ENCODE assay signal across 13 mouse cellular contexts in the genomic region with DNA sequence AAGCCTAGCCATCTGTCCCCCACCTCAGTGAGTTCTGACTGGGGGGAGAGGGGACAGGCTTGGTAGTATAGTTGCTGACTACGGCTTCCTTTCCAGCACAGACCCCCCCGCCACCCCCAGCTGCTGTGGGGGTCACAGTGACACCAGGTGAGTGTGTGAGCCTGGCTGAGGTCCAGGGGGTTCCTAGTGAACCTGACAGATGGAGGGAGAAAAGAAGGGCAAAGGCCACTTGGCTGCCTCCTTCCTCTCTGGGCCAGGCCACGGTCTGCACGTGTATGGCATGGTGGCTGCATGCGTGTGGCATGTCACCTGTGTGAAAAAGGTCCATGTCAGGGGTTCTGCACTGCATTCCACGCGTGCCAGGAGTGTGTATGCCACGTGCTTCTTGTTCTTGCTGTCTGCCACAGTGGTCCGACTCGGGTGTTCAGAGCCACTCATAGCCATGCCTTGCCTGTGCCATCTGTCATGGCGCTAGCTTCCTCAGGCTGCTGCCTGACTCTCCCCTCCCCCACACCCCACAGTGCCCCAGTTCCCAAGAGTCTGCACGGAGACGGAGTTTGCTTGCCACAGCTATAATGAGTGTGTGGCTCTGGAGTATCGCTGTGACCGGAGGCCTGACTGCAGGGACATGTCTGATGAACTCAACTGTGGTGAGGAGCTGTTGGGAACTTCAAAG. TPM values are rescaled to one million over a fixed set of nuclear protein-coding genes. Genes with fewer than 3 reads are reported as not detected.
A peak's percentile ranks its signal among the peaks of the same experiment; 100 is the strongest.
DNase-seq lines count a peak whose midpoint lies in the region; ATAC-seq lines count a peak whose summit lies in the region.
"Had no signal": no experiment of that assay in that cellular context is flagged by ENCODE, and none has a peak within 500 bp of the region (broad histone marks: within the 10 kb centered on the region; RNA-seq: fewer than 3 reads in every experiment).

No protein-coding gene starts in this region.

- no peak overlapping the region for H3K4me3 ChIP-seq in midbrain, embryonic 10.5 days
- no peak overlapping the region for H3K4me3 ChIP-seq in midbrain, embryonic 11.5 days (ENCODE audit: low read depth, low read length)
- no peak overlapping the region for H3K4me3 ChIP-seq in forebrain, embryonic 13.5 days

- peak; percentile 42 to 60 for DNase-seq in adrenal gland, adult (ENCODE audit: inconsistent age in 2 of 2, low spot score in 1 of 2)
- DNase-seq in adrenal gland, postnatal 4 days (ENCODE audit: low spot score in 2 of 2), result no peak
- no peak for DNase-seq in midbrain, embryonic 10.5 days (ENCODE audit: low spot score)
- DNase-seq in midbrain, embryonic 11.5 days (ENCODE audit: low spot score, missing footprints), result no peak
- peak; percentile 25 to 59 for DNase-seq in kidney, postnatal 4 days
- no peak for DNase-seq in urinary bladder, postnatal 10 days (ENCODE audit: low spot score)
- no peak for DNase-seq in heart, adult 18-20 months
- DNase-seq: heart, postnatal 4 days; layer of hippocampus, postnatal 36 days; lung, adult 18-20 months had no signal

- 92% methylated on average over 15 of the region's 15 CpGs for WGBS in midbrain, embryonic 10.5 days
- WGBS in midbrain, embryonic 11.5 days, result 92% methylated on average over 15 of the region's 15 CpGs
- 79% methylated on average over 15 of the region's 15 CpGs for WGBS in forebrain, embryonic 13.5 days

- no peak for ATAC-seq in midbrain, embryonic 11.5 days (ENCODE audit: low FRiP score)
- peak; percentile 79 for ATAC-seq in forebrain, embryonic 13.5 days

- H3K4me1 ChIP-seq in midbrain, embryonic 10.5 days, result peaks cover 7% of the 10 kb centered on the region; the same call in 1 of the 2 replicates
- H3K4me1 ChIP-seq in midbrain, embryonic 11.5 days (ENCODE audit: control insufficient read depth, insufficient read depth, low read length), result no peaks in the 10 kb centered on the region
- H3K4me1 ChIP-seq in forebrain, embryonic 13.5 days, result peaks cover 14% of the 10 kb centered on the region

- no peaks in the 10 kb centered on the region for H3K27me3 ChIP-seq in midbrain, embryonic 10.5 days (ENCODE audit: low read depth, poor library complexity, severe bottlenecking)
- H3K27me3 ChIP-seq in midbrain, embryonic 11.5 days (ENCODE audit: control insufficient read depth, insufficient read depth, low read length), result no peaks in the 10 kb centered on the region
- H3K27me3 ChIP-seq in forebrain, embryonic 13.5 days, result no peaks in the 10 kb centered on the region

- no peak overlapping the region for H3K9ac ChIP-seq in midbrain, embryonic 11.5 days (ENCODE audit: low read length)
- H3K9ac ChIP-seq in forebrain, embryonic 13.5 days, result no peak overlapping the region

- no peaks in the 10 kb centered on the region for H3K9me3 ChIP-seq in midbrain, embryonic 10.5 days (replicated peaks)
- H3K9me3 ChIP-seq in midbrain, embryonic 11.5 days (ENCODE audit: control insufficient read depth, low read length), result no peaks in the 10 kb centered on the region
- no peaks in the 10 kb centered on the region for H3K9me3 ChIP-seq in forebrain, embryonic 13.5 days (replicated peaks)

- H3K27ac ChIP-seq in midbrain, embryonic 10.5 days (replicated peaks), result peak overlapping the region; percentile 46; the same call in 1 of the 2 replicates
- no peak overlapping the region for H3K27ac ChIP-seq in midbrain, embryonic 11.5 days (ENCODE audit: low read depth, low read length)
- H3K27ac ChIP-seq in forebrain, embryonic 13.5 days, result peak overlapping the region; percentile 20

- no peak overlapping the region for H3K4me2 ChIP-seq in midbrain, embryonic 11.5 days
- H3K4me2 ChIP-seq in forebrain, embryonic 13.5 days, result 0 out of 2 replicates have a peak overlapping the region, but pooled peaks have one; percentile 3

- peaks cover 65% of the 10 kb centered on the region for H3K36me3 ChIP-seq in midbrain, embryonic 10.5 days
- no peaks in the 10 kb centered on the region for H3K36me3 ChIP-seq in midbrain, embryonic 11.5 days (ENCODE audit: control insufficient read depth, insufficient read depth, low read length)
- H3K36me3 ChIP-seq in forebrain, embryonic 13.5 days (ENCODE audit: poor library complexity, severe bottlenecking), result peaks cover 2% of the 10 kb centered on the region; the same call in 1 of the 2 replicates

RNA-seq across cellular contexts. Expression of gene Hspg2, which starts 41.6 kb away (rescaled TPM):
- 100 to 1,000 TPM; 170 to 191 TPM for total RNA-seq in adrenal gland, postnatal 4 days (2021)
- 11.6 and 15.3 TPM in 2 replicates for polyA plus RNA-seq in midbrain, embryonic 10.5 days (2016; fragmentation: Nextera tagmentation; extraction: Ambion mirVana)
- polyA plus RNA-seq in midbrain, embryonic 11.5 days (2014; fragmentation: Nextera tagmentation; extraction: Ambion mirVana), result 9.6 and 11.2 TPM in 2 replicates
- polyA plus RNA-seq in forebrain, embryonic 13.5 days (2015; fragmentation: Nextera tagmentation; extraction: Ambion mirVana), result 4.8 and 6.5 TPM in 2 replicates
- total RNA-seq in heart, adult 18-20 months (2021), result 100 to 1,000 TPM; 153 to 170 TPM

RNA-seq across cellular contexts. Expression of gene 1700013G24Rik, which starts 57.1 kb away (rescaled TPM):
- not detected for total RNA-seq in adrenal gland, postnatal 4 days (2021)
- not detected in 2 replicates for polyA plus RNA-seq in midbrain, embryonic 10.5 days (2016; fragmentation: Nextera tagmentation; extraction: Ambion mirVana)
- not detected in 2 replicates for polyA plus RNA-seq in midbrain, embryonic 11.5 days (2014; fragmentation: Nextera tagmentation; extraction: Ambion mirVana)
- polyA plus RNA-seq in forebrain, embryonic 13.5 days (2015; fragmentation: Nextera tagmentation; extraction: Ambion mirVana), result not detected in 2 replicates
- total RNA-seq in heart, adult 18-20 months (2021), result not detected
- total RNA-seq: adrenal gland, postnatal 14 days; heart, postnatal 4 days; layer of hippocampus, postnatal 36 days; MEL had no signal

Comparison
In these comparisons a context has a peak if more than half of its experiments do, and no peak if none do; other contexts are left out.
1. DNase-seq: peak in adrenal gland, adult (2 of 2) and kidney, postnatal 4 days (2 of 2); none in adrenal gland, postnatal 4 days (0 of 2), midbrain, embryonic 10.5 days (single experiment), midbrain, embryonic 11.5 days (single experiment), urinary bladder, postnatal 10 days (single experiment) and heart, adult 18-20 months (0 of 2).